ENCODE assay signal across 8 mouse cellular contexts in genomic region chr6:136518537-136519246, GRCm38 (mm10). TPM values are rescaled to one million over a fixed set of nuclear protein-coding genes. Genes with fewer than 3 reads are reported as not detected.
DNase-seq lines count a peak whose midpoint lies in the region; ATAC-seq and TF ChIP-seq lines count a peak whose summit lies in the region.

No protein-coding gene starts in this region.

- H3K9me3 ChIP-seq in limb, embryonic 13.5 days: peaks cover 18% of the 10 kb centered on the region
- peaks cover 4% of the 10 kb centered on the region; the same call in 1 of the 2 replicates for H3K9me3 ChIP-seq in midbrain, embryonic 15.5 days

- peak; percentile 7; the same call in 1 of the 2 replicates for TF ChIP-seq CTCF in embryonic fibroblast, embryonic 13.5 days (IDR thresholded peaks at IDR 0.05; ENCODE audit: borderline replicate concordance, insufficient read depth, low read length)

- WGBS in limb, embryonic 13.5 days: under 1% methylated on average over 59 of the region's 59 CpGs
- WGBS in midbrain, embryonic 15.5 days: under 1% methylated on average over 59 of the region's 59 CpGs

- no peaks in the 10 kb centered on the region for H3K4me1 ChIP-seq in embryonic fibroblast, embryonic 13.5 days (ENCODE audit: control insufficient read depth, insufficient read depth, low read length)
- H3K4me1 ChIP-seq in limb, embryonic 13.5 days: no peaks in the 10 kb centered on the region
- peaks cover 4% of the 10 kb centered on the region; the same call in 1 of the 2 replicates for H3K4me1 ChIP-seq in midbrain, embryonic 15.5 days

- peak overlapping the region; percentile 70 for H3K9ac ChIP-seq in limb, embryonic 13.5 days
- peak overlapping the region; percentile 55 for H3K9ac ChIP-seq in midbrain, embryonic 15.5 days

- peak overlapping the region; percentile 94 for H3K27ac ChIP-seq in embryonic fibroblast, embryonic 13.5 days (ENCODE audit: insufficient read depth, low read length)
- peak overlapping the region; percentile 98 for H3K27ac ChIP-seq in limb, embryonic 13.5 days
- H3K27ac ChIP-seq in midbrain, embryonic 15.5 days: peak overlapping the region; percentile 97

- DNase-seq in 3T3-L1 (ENCODE audit: low read depth, low spot score): peak; percentile 100
- peak; percentile 100 for DNase-seq in brain, adult 2 months (ENCODE audit: low read depth, low spot score)
- peak; percentile 97 to 98 for DNase-seq in heart, adult 9 months (ENCODE audit: low spot score in 2 of 2)
- peak; percentile 99 for DNase-seq in kidney, adult 9 months
- peak; percentile 88 to 89 for DNase-seq in spleen, adult 18-20 months

- peaks cover 12% of the 10 kb centered on the region for H3K36me3 ChIP-seq in limb, embryonic 13.5 days
- 0 out of 2 replicates have a peak, but pooled peaks cover 2% of the 10 kb centered on the region for H3K36me3 ChIP-seq in midbrain, embryonic 15.5 days (replicated peaks)

- H3K27me3 ChIP-seq in limb, embryonic 13.5 days: no peaks in the 10 kb centered on the region
- H3K27me3 ChIP-seq in midbrain, embryonic 15.5 days (replicated peaks): no peaks in the 10 kb centered on the region

- peak overlapping the region; percentile 53 for H3K4me2 ChIP-seq in limb, embryonic 13.5 days (replicated peaks)
- H3K4me2 ChIP-seq in midbrain, embryonic 15.5 days: peak overlapping the region; percentile 36

- H3K4me3 ChIP-seq in embryonic fibroblast, embryonic 13.5 days (ENCODE audit: insufficient read depth, low read length): peak overlapping the region; percentile 66
- H3K4me3 ChIP-seq in limb, embryonic 13.5 days: peak overlapping the region; percentile 64
- peak overlapping the region; percentile 62 for H3K4me3 ChIP-seq in midbrain, embryonic 15.5 days

- ATAC-seq in limb, embryonic 13.5 days (ENCODE audit: low FRiP score, low read depth): peak; percentile 97
- peak; percentile 98 for ATAC-seq in midbrain, embryonic 15.5 days (replicated peaks)

- peak; percentile 88 for TF ChIP-seq POLR2A in embryonic fibroblast, embryonic 13.5 days (IDR thresholded peaks at IDR 0.05; ENCODE audit: low read depth, low read length)

RNA-seq across cellular contexts. Expression of gene Atf7ip, which starts 12.7 kb away (rescaled TPM):
- polyA plus RNA-seq in embryonic fibroblast, embryonic 13.5 days (2011; ENCODE audit: insufficient read length, low read depth, missing spikeins): 68.6 and 75.8 TPM in 2 replicates
- polyA plus RNA-seq in limb, embryonic 13.5 days (2015; fragmentation: Nextera tagmentation; extraction: Ambion mirVana): 40.4 and 42.2 TPM in 2 replicates
- polyA plus RNA-seq in midbrain, embryonic 15.5 days (2015; fragmentation: Nextera tagmentation; extraction: Ambion mirVana): 43.4 and 44.7 TPM in 2 replicates

Comparison
In these comparisons a context has a peak if more than half of its experiments do, and no peak if none do; other contexts are left out.
1. Peak in every context shown above with its lines: DNase-seq, ATAC-seq, H3K4me3 ChIP-seq and H3K27ac ChIP-seq.